Mouse (Mus musculus): Measurements from ENCODE around the gene Pum1. TPM values are rescaled to one million over a fixed set of nuclear protein-coding genes. Genes with fewer than 3 reads are reported as not detected.

The Pum1 gene
- polyA plus RNA-seq, 1 experiment: 42.8 TPM

DNA sequence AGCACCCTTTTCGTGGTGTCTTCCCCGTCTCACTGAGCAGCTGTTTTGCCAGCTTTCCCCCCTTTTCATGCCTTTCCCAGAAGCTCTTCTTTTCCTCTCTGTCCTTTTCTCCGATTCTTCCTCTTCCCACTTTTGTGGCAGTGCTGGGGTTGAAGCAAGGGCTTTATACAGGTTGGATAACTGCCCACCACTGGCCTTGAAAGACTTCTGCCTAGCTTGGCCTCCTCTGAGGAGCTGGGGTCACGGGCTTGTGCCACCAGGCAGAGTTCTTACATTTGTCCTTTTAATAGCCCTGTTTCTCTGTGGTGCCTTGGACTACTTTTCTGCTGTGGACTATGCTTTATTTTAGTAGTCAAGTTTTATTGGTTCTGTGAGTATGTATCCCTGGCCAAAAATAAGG is 103.8 kb downstream of the Pum1 start:
- TF ChIP-seq CTCF (IDR thresholded peaks at IDR 0.05; ENCODE audit: control insufficient read depth, insufficient read depth, low read length) (no peak), POLR2A (IDR thresholded peaks at IDR 0.05; ENCODE audit: borderline replicate concordance, control insufficient read depth, low read depth, low read length) (no peak)
- Histone ChIP-seq H3K4me3 (replicated peaks; ENCODE audit: control insufficient read depth, low read depth, low read length) (no peak overlapping the region), H3K27ac (ENCODE audit: control insufficient read depth, insufficient read depth, low read depth, low read length, poor library complexity) (no peak overlapping the region), H3K4me1 (ENCODE audit: control insufficient read depth, insufficient read depth, low read length) (no peaks in the 10 kb centered on the region)
- WGBS: 86% methylated on average over 4 of the region's 4 CpGs

GRCm38 (mm10) chr4:130773899-130774298 is 110.8 kb downstream of the Pum1 start:
- 87% methylated on average over 4 of the region's 4 CpGs for WGBS
- no peak for TF ChIP-seq POLR2A (IDR thresholded peaks at IDR 0.05; ENCODE audit: borderline replicate concordance, control insufficient read depth, low read depth, low read length)
- no peak for TF ChIP-seq CTCF (IDR thresholded peaks at IDR 0.05; ENCODE audit: control insufficient read depth, insufficient read depth, low read length)
- no peaks in the 10 kb centered on the region for H3K4me1 ChIP-seq (ENCODE audit: control insufficient read depth, insufficient read depth, low read length)
- H3K4me3 ChIP-seq (replicated peaks; ENCODE audit: control insufficient read depth, low read depth, low read length): no peak overlapping the region
- no peak overlapping the region for H3K27ac ChIP-seq (ENCODE audit: control insufficient read depth, insufficient read depth, low read depth, low read length, poor library complexity)

DNA sequence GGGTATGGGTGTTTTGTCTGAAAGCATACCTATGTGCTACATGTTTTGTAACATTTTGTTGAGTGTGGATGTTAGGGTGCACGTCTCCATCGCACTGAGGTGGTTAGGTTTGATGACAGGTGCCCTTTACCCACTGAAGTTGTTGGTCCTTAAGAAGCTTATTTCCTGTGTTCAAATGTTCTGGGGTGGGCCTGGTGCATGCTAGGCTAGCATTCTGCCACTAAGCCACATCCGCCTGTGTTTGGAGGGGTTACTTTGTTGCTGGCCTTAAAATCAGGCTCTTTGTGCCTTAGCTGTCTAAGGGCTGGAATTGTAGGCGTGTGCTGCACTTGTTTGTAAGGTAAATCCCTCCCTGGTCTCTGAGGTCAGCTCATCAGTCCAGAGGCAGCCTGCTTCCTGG is 111.7 kb downstream of the Pum1 start:
- WGBS: 91% methylated on average over 4 of the region's 4 CpGs
- TF ChIP-seq POLR2A (IDR thresholded peaks at IDR 0.05; ENCODE audit: borderline replicate concordance, control insufficient read depth, low read depth, low read length) (no peak), CTCF (IDR thresholded peaks at IDR 0.05; ENCODE audit: control insufficient read depth, insufficient read depth, low read length) (no peak)
- no peak overlapping the region for H3K27ac ChIP-seq (ENCODE audit: control insufficient read depth, insufficient read depth, low read depth, low read length, poor library complexity)
- H3K4me1 ChIP-seq (ENCODE audit: control insufficient read depth, insufficient read depth, low read length): no peaks in the 10 kb centered on the region
- H3K4me3 ChIP-seq (replicated peaks; ENCODE audit: control insufficient read depth, low read depth, low read length): no peak overlapping the region

GRCm38 (mm10) chr4:130777647-130778046 is 114.5 kb downstream of the Pum1 start:
- WGBS: 88% methylated on average over 10 of the region's 10 CpGs
- Histone ChIP-seq H3K27ac (ENCODE audit: control insufficient read depth, insufficient read depth, low read depth, low read length, poor library complexity) (no peak overlapping the region), H3K4me1 (ENCODE audit: control insufficient read depth, insufficient read depth, low read length) (no peaks in the 10 kb centered on the region), H3K4me3 (replicated peaks; ENCODE audit: control insufficient read depth, low read depth, low read length) (no peak overlapping the region)
- no peak for TF ChIP-seq CTCF (IDR thresholded peaks at IDR 0.05; ENCODE audit: control insufficient read depth, insufficient read depth, low read length)

- Histone ChIP-seq H3K4me1 (ENCODE audit: control insufficient read depth, insufficient read depth, low read length) (no peaks in the 10 kb centered on the region), H3K27ac (ENCODE audit: control insufficient read depth, insufficient read depth, low read depth, low read length, poor library complexity) (no peak overlapping the region), H3K4me3 (replicated peaks; ENCODE audit: control insufficient read depth, low read depth, low read length) (no peak overlapping the region)
- TF ChIP-seq POLR2A (IDR thresholded peaks at IDR 0.05; ENCODE audit: borderline replicate concordance, control insufficient read depth, low read depth, low read length) (no peak), CTCF (IDR thresholded peaks at IDR 0.05; ENCODE audit: control insufficient read depth, insufficient read depth, low read length) (no peak)
- 87% methylated on average over 3 of the region's 3 CpGs for WGBS
These were observed 115.9 kb downstream of the Pum1 start for GRCm38 (mm10) chr4:130779037-130779436.

GRCm38 (mm10) chr4:130782492-130782891 is 119.4 kb downstream of the Pum1 start:
- peak overlapping the region; percentile 50; the same call in 1 of the 2 replicates for H3K27ac ChIP-seq (ENCODE audit: control insufficient read depth, insufficient read depth, low read depth, low read length, poor library complexity)
- H3K4me3 ChIP-seq (replicated peaks; ENCODE audit: control insufficient read depth, low read depth, low read length): no peak overlapping the region
- H3K4me1 ChIP-seq (ENCODE audit: control insufficient read depth, insufficient read depth, low read length): no peaks in the 10 kb centered on the region
- no peak for TF ChIP-seq CTCF (IDR thresholded peaks at IDR 0.05; ENCODE audit: control insufficient read depth, insufficient read depth, low read length)
- TF ChIP-seq POLR2A (IDR thresholded peaks at IDR 0.05; ENCODE audit: borderline replicate concordance, control insufficient read depth, low read depth, low read length): no peak
- WGBS: 15% methylated on average over 2 of the region's 2 CpGs

- Histone ChIP-seq H3K27ac (ENCODE audit: control insufficient read depth, insufficient read depth, low read depth, low read length, poor library complexity) (no peak overlapping the region), H3K4me3 (replicated peaks; ENCODE audit: control insufficient read depth, low read depth, low read length) (no peak overlapping the region), H3K4me1 (ENCODE audit: control insufficient read depth, insufficient read depth, low read length) (no peaks in the 10 kb centered on the region)
- 19% methylated on average over 4 of the region's 4 CpGs for WGBS
- no peak for TF ChIP-seq POLR2A (IDR thresholded peaks at IDR 0.05; ENCODE audit: borderline replicate concordance, control insufficient read depth, low read depth, low read length)
- peak; percentile 62 for TF ChIP-seq CTCF (IDR thresholded peaks at IDR 0.05; ENCODE audit: control insufficient read depth, insufficient read depth, low read length)
These were observed 121.6 kb downstream of the Pum1 start for GRCm38 (mm10) chr4:130784755-130785154.

DNA sequence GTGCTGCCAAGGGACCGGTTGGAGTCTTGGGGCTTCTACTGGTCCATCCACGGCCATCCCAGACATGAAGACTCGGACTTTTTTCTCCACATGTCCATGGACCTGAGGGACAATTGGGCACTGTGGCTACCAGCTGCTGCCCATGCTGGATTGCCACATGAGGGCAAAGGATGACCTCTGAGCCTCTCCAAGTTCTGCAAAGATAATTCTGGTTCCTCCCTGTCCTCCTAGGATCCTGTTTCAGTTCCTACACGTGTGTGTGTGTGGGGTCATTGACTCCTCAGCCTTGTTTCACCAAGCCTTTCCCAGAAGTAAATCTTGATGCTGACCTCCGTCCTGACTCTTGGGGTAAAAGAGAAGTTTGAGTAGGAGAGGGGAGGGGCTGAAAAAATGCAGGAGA is 124.4 kb downstream of the Pum1 start:
- no peak for TF ChIP-seq POLR2A (IDR thresholded peaks at IDR 0.05; ENCODE audit: borderline replicate concordance, control insufficient read depth, low read depth, low read length)
- no peak for TF ChIP-seq CTCF (IDR thresholded peaks at IDR 0.05; ENCODE audit: control insufficient read depth, insufficient read depth, low read length)
- no peak overlapping the region for H3K27ac ChIP-seq (ENCODE audit: control insufficient read depth, insufficient read depth, low read depth, low read length, poor library complexity)
- no peaks in the 10 kb centered on the region for H3K4me1 ChIP-seq (ENCODE audit: control insufficient read depth, insufficient read depth, low read length)
- 62% methylated on average over 5 of the region's 5 CpGs for WGBS
- no peak overlapping the region for H3K4me3 ChIP-seq (replicated peaks; ENCODE audit: control insufficient read depth, low read depth, low read length)

- H3K27ac ChIP-seq (ENCODE audit: control insufficient read depth, insufficient read depth, low read depth, low read length, poor library complexity): no peak overlapping the region
- TF ChIP-seq POLR2A (IDR thresholded peaks at IDR 0.05; ENCODE audit: borderline replicate concordance, control insufficient read depth, low read depth, low read length) (no peak), CTCF (IDR thresholded peaks at IDR 0.05; ENCODE audit: control insufficient read depth, insufficient read depth, low read length) (peak; percentile 85)
- 10% methylated on average over 6 of the region's 6 CpGs for WGBS
- H3K4me1 ChIP-seq (ENCODE audit: control insufficient read depth, insufficient read depth, low read length): peaks cover 2% of the 10 kb centered on the region
- H3K4me3 ChIP-seq (replicated peaks; ENCODE audit: control insufficient read depth, low read depth, low read length): no peak overlapping the region
These were observed 127.1 kb downstream of the Pum1 start for GRCm38 (mm10) chr4:130790180-130790579.
